7 mouse cellular contexts compared by ENCODE assay signal in the genomic region with DNA sequence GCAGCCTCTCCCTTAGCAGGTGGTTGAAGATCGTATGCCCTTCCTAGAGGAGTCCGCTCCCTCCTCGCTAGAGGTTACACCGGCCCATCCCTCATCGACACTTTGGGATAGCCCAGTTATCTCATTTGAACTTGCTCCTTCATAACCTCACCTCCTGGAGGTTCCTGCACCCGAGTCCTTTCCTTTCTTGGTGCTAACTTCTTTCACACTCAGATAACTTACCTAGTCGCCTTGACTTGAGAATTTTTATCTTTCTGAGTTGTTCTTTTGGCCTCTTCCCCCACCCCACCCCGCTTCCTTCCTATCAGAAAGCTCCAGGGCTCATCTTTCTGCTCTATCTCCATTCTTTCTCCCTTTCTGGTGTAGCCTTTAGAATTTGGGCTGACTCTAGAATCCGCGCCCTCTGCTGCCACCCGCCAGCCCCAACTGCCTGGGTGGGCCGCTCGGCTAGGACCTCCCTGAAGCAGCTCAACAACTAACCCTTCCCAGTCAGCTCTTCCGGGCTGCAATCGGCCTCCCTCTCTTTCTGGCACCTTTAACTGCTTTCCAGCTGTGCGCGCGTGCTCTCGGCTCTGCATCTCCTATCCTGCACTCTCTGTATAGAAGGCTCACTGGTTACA. TPM values are rescaled to one million over a fixed set of nuclear protein-coding genes. Genes with fewer than 3 reads are reported as not detected.
DNase-seq lines count a peak whose midpoint lies in the region; ATAC-seq lines count a peak whose summit lies in the region.

No protein-coding gene starts in this region.

- H3K9me3 ChIP-seq in hindbrain, embryonic 16.5 days (ENCODE audit: control insufficient read depth, low read length): no peaks in the 10 kb centered on the region

- WGBS in hindbrain, embryonic 16.5 days: 8% methylated on average over 19 of the region's 19 CpGs

- H3K4me2 ChIP-seq in hindbrain, embryonic 16.5 days (ENCODE audit: low read length): peak overlapping the region; percentile 63

- H3K4me1 ChIP-seq in hindbrain, embryonic 16.5 days (ENCODE audit: control insufficient read depth, insufficient read depth, low read depth, low read length): peaks cover 9% of the 10 kb centered on the region

- peak; percentile 63 for ATAC-seq in erythroblast, adult 5-6 weeks (replicated peaks; ENCODE audit: low FRiP score, poor library complexity, severe bottlenecking)
- ATAC-seq in hindbrain, embryonic 16.5 days: no peak
- peak; percentile 6; the same call in 1 of the 2 replicates for ATAC-seq in megakaryocyte, adult 5-6 weeks (ENCODE audit: poor library complexity, severe bottlenecking)

- DNase-seq in spleen, adult 12 weeks (ENCODE audit: low spot score): peak; percentile 33
- no peak for DNase-seq in spleen, adult 18-20 months
- peak; percentile 24 to 37 for DNase-seq in thymus, adult 18-20 months
- no peak for DNase-seq in adrenal gland, adult 8-10 months

- H3K4me3 ChIP-seq in hindbrain, embryonic 16.5 days (ENCODE audit: low read length): no peak overlapping the region

- peaks cover 28% of the 10 kb centered on the region for H3K27me3 ChIP-seq in hindbrain, embryonic 16.5 days (replicated peaks; ENCODE audit: control insufficient read depth, insufficient read depth, low read length)

- no peaks in the 10 kb centered on the region for H3K36me3 ChIP-seq in hindbrain, embryonic 16.5 days (ENCODE audit: control insufficient read depth, insufficient read depth, low read length)

- no peak overlapping the region for H3K9ac ChIP-seq in hindbrain, embryonic 16.5 days (ENCODE audit: low read depth, low read length)

- no peak overlapping the region for H3K27ac ChIP-seq in hindbrain, embryonic 16.5 days (ENCODE audit: low read depth, low read length)

RNA-seq across cellular contexts. Expression of gene Slc12a4, which starts 0.9 kb away (rescaled TPM):
- total RNA-seq in erythroblast, adult 5-6 weeks (2015; ENCODE audit: low replicate concordance): 4.0 and 7.9 TPM in 2 replicates
- total RNA-seq in erythroblast, adult 5-6 weeks (2017; ENCODE audit: low replicate concordance): 0.68 and 1.4 TPM in 2 replicates
- 14.6 and 17.1 TPM in 2 replicates for polyA plus RNA-seq in hindbrain, embryonic 16.5 days (2015; fragmentation: Nextera tagmentation; extraction: Ambion mirVana)
- 2.9 and 5.9 TPM in 2 replicates for total RNA-seq in megakaryocyte, adult 5-6 weeks (2015)
- total RNA-seq in megakaryocyte, adult 5-6 weeks (2017): 2.1 and 9.4 TPM in 2 replicates
- 10 to 100 TPM; 46.2 to 86.2 (median 68.3) TPM for total RNA-seq in adrenal gland, adult 8-10 months (2022)

RNA-seq across cellular contexts. Expression of gene Dpep3, which starts 12.4 kb away (rescaled TPM):
- total RNA-seq in erythroblast, adult 5-6 weeks (2015; ENCODE audit: low replicate concordance): not detected in 2 replicates
- total RNA-seq in erythroblast, adult 5-6 weeks (2017; ENCODE audit: low replicate concordance): not detected in 2 replicates
- not detected in 2 replicates for polyA plus RNA-seq in hindbrain, embryonic 16.5 days (2015; fragmentation: Nextera tagmentation; extraction: Ambion mirVana)
- not detected in 2 replicates for total RNA-seq in megakaryocyte, adult 5-6 weeks (2015)
- not detected in 2 replicates for total RNA-seq in megakaryocyte, adult 5-6 weeks (2017)
- not detected for total RNA-seq in adrenal gland, adult 8-10 months (2022)

RNA-seq across cellular contexts. Expression of gene Lcat, which starts 23.6 kb away (rescaled TPM):
- 1.3 TPM in 1 of 2 replicates, not detected in the other for total RNA-seq in erythroblast, adult 5-6 weeks (2015; ENCODE audit: low replicate concordance)
- total RNA-seq in erythroblast, adult 5-6 weeks (2017; ENCODE audit: low replicate concordance): not detected in 2 replicates
- 6.0 and 9.9 TPM in 2 replicates for polyA plus RNA-seq in hindbrain, embryonic 16.5 days (2015; fragmentation: Nextera tagmentation; extraction: Ambion mirVana)
- 0.23 TPM in 1 of 2 replicates, not detected in the other for total RNA-seq in megakaryocyte, adult 5-6 weeks (2015)
- 0.45 TPM in 1 of 2 replicates, not detected in the other for total RNA-seq in megakaryocyte, adult 5-6 weeks (2017)
- 1 to 10 TPM; 1.1 to 3.1 (median 2.2) TPM for total RNA-seq in adrenal gland, adult 8-10 months (2022)

RNA-seq across cellular contexts. Expression of gene Dus2, which starts 24.3 kb away (rescaled TPM):
- total RNA-seq in erythroblast, adult 5-6 weeks (2015; ENCODE audit: low replicate concordance): 3.7 and 6.3 TPM in 2 replicates
- total RNA-seq in erythroblast, adult 5-6 weeks (2017; ENCODE audit: low replicate concordance): 5.9 and 8.9 TPM in 2 replicates
- polyA plus RNA-seq in hindbrain, embryonic 16.5 days (2015; fragmentation: Nextera tagmentation; extraction: Ambion mirVana): 30.3 and 31.8 TPM in 2 replicates
- total RNA-seq in megakaryocyte, adult 5-6 weeks (2015): 3.8 and 4.3 TPM in 2 replicates
- total RNA-seq in megakaryocyte, adult 5-6 weeks (2017): 6.0 and 6.9 TPM in 2 replicates
- 10 to 100 TPM; 16.1 to 26.6 (median 22.3) TPM for total RNA-seq in adrenal gland, adult 8-10 months (2022)

RNA-seq across cellular contexts. Expression of gene Psmb10, which starts 28.6 kb away (rescaled TPM):
- 22.9 and 51.4 TPM in 2 replicates for total RNA-seq in erythroblast, adult 5-6 weeks (2015; ENCODE audit: low replicate concordance)
- total RNA-seq in erythroblast, adult 5-6 weeks (2017; ENCODE audit: low replicate concordance): 7.2 and 13.2 TPM in 2 replicates
- 81.8 and 93.0 TPM in 2 replicates for polyA plus RNA-seq in hindbrain, embryonic 16.5 days (2015; fragmentation: Nextera tagmentation; extraction: Ambion mirVana)
- total RNA-seq in megakaryocyte, adult 5-6 weeks (2015): 164 and 185 TPM in 2 replicates
- 56.1 and 63.6 TPM in 2 replicates for total RNA-seq in megakaryocyte, adult 5-6 weeks (2017)
- total RNA-seq in adrenal gland, adult 8-10 months (2022): 100 to 1,000 TPM in 1 of 4 experiments, 10 to 100 TPM in 3; 66.8 to 110 (median 68.4) TPM

Comparison
In these comparisons a context has a peak if more than half of its experiments do, and no peak if none do; other contexts are left out.
1. DNase-seq: peak in spleen, adult 12 weeks (single experiment) and thymus, adult 18-20 months (2 of 2); none in spleen, adult 18-20 months (0 of 2) and adrenal gland, adult 8-10 months (single experiment).
2. RNA of gene Slc12a4, which starts 0.9 kb away (total RNA-seq): 46.2 to 86.2 TPM in adrenal gland, adult 8-10 months; 2.1 to 9.4 TPM in megakaryocyte, adult 5-6 weeks and 0.68 to 7.9 TPM in erythroblast, adult 5-6 weeks; every median in the first group is over 4 times any median in the second.